Mouse (Mus musculus) fat pad, adult 2 months (tissue): Measurements from ENCODE around the gene Gnpat.

Experiments used
- DNase-seq: peaks from one replicate; pipeline ENCODE4 v3.0.0-alpha.2; 2011; ENCODE audit warnings: low read depth, low spot score; ENCODE audit errors: extremely low read depth

The Gnpat gene

DNA sequence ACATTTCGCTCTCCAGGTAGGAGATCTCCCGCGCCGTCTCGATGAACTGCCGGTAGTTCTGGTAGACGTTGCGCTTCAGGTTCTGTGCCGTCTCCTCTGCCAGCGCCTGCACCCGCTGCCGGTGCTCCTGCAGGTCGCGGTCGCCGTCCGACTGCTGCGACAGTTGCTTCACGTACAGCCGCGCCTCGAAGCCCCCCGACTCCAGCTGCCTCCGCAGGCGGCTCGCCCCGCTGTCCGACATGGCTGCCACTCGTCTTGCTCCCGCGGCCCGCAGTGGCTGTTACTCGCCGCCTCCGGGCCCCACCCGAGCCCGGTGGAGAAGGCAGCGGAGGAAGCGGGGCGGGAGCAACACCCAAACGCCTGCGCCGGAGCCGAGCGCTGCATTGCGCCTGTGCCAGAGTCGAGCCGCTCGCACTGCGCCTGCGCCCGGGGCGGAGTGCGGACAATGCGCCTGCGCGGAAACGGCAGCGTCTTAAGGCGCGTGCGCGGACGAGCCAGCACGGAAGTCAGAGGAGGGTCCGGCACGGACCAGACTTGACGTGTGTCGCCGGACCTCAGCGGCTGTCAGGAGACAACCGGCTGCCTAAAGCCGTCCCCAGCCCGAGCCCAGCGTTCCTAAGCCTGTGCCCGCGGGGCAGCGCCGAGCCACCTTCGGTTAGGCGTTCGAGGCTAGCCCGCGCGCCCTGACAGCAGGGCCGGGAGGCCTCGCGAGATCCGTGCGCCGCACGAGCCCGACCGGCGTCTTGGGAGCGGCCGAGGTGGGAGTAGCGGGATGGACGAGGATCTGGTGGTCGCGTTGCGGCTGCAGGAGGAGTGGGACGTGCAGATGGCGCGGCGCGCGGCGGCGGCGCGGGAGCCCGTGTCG is 34.8 kb downstream of the Gnpat start, which contains the start of the genes Exoc8 and Sprtn:
Gene Exoc8 (minus strand): TSS at position 320 of the 865 bp plus-strand sequence.
Gene Sprtn (plus strand): TSS at position 501 of the 865 bp plus-strand sequence.
- peak; percentile 7 for DNase-seq

- no peak for DNase-seq
Observed at GRCm38 (mm10) chr8:124898251-124898905, 35.5 kb downstream of the Gnpat start.

GRCm38 (mm10) chr8:124903198-124903597 is 40.4 kb downstream of the Gnpat start:
- DNase-seq, result no peak

DNA sequence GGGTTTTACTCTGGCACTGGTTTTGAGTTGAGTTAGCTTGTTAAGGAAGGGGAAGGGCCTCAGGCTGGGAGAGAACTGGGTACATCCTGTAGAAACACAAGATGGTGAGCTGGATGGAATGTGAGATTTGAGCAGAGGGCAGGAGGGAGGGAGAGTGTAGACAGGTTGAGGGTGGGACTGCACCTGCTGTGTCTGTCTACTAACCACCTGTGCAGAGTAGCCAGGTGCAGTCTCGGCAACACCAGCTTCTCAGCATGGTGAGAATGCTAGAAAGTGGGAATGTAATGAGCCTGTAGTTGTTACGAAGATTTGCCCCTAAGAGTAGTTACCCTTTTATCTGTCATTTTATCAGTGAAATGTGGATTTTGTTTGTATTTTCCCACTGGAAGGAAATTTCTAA is 42.6 kb downstream of the Gnpat start:
- no peak for DNase-seq

DNA sequence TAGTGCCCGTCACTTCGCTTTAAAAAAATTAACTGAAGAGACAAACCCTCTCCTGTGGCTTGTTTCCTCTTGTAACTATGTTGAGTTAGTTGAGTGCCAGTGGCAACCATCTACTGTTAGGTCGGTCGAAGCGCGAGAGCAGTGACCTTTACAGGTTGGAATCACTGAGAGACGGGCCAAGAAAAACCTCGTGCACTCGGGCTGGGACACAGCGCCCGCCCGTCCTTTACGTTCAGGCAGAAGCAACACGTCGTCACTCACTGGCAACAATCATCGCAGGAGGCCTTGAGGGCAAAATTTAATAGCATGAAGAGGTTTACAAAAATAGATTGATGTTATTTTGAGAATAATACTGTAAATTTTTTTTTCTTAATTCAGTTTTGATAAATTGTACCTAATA is 47.1 kb downstream of the Gnpat start:
- no peak for DNase-seq

DNA sequence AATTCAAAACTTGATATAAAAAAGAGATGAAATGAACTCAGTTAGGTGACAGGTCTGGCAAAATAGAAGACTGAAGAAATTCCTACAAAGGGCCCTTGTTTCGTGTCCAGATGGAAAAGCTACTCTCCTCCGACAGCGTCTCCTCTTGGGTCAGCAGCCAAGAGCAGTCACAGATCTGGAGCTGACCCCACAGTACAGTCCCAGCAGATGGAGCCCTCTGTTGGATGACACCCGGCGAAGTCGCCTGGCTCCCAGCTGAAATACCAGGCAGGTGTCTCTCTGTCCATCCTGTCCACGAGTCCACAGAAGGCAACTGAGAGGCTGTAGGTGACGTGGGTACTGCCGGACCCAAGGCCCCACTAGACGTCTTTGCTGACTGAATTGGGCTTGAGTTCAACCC is 47.5 kb downstream of the Gnpat start:
- DNase-seq, result no peak

DNA sequence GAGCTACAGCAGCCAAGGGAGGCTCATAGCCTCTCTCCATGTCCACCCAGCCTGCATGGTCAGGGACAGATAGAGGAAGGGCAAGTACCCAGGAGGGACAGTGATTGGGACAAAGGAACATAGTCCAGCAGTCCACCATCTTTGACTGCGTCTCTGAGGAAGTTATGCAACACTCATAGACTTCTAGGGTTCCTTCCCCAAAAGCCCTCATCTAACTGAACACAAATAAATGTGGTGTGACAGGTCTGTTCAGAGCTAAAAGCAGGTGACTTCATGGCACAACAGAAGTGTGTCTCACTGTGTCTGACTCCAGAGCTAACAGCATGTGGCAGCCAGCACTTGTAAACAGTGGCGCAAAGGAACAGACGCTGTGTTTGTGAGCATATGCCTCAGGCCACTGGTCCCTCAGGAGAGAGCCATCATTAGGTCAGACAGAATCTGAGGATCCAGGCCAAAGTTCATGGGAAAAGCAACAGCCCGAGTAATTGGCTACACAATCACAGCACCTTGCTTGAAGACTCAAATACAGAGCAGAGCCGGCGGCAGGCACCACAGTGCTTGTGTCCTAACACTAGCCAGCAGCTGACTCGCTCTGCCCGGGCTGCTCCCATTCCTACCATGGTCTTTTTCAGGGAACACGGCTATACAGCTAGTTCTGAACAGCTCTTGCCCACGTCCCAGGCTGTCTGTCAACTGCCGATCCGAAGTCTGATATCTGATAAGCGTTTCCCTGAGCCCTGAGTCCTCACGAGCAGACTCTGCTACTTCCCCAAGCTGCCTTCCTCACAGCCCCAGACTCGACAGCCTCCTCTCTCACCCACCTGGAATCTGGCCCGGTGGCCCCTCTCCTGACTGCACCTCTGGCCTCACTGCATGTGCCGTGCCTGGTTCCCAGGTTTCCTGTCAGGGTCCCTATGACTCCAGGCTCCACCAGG is 49.4 kb downstream of the Gnpat start:
- no peak for DNase-seq

DNA sequence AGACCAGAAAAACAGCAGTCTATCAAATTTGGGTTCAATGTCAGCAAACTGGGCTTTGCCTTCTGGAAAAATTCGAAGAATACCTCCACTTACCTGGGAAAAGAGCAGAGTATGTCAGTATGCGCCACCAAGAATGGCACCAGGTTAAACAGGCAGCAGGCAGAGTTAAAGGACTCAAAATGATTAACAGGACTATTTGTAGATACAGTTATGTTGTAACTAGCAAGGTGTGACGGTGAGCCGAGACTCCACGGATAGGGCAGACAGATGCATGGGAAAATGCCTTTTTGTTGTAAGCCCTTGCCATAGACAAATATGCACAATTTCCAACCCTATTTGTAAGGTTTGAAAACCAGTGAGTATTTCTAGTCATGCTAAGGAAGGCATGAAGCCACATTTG is 51.2 kb downstream of the Gnpat start:
- no peak for DNase-seq

DNA sequence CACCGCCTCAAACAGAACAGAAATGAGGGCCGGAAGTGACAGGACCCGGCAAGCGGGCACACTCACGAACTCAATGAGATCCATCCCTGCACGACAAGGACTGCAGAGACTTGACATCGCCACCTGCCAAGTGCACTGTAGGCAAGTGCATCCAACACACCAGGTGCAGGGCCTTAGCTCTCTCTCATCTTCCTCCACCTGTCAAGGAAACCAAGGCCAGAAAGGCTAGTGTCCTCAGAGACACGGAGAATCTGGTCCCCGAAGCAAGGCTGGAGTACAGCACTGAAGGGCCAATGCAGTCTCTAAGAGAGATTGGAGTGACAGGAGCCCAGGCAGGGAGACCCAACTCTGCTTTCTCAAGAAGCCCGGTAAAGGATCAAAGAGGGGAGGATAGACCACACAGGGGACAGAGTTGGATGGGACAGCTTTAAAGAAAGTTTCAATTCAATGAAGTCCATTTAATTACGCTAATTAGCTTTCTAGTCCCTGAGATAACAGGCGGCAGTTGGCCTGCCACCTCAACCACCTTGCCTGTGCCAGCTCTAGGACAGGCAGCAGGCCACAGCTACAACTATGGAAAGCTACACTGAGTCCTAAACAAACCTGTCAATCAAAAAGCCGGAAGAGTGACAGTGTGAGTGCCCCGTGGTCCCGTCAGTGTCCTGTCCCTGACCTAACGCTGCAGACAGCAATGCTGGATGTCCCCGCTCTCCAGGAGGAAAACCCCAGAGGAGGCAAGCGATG is 55.1 kb downstream of the Gnpat start:
- DNase-seq, result no peak

GRCm38 (mm10) chr8:124921369-124922279 is 58.8 kb downstream of the Gnpat start:
- no peak for DNase-seq

DNA sequence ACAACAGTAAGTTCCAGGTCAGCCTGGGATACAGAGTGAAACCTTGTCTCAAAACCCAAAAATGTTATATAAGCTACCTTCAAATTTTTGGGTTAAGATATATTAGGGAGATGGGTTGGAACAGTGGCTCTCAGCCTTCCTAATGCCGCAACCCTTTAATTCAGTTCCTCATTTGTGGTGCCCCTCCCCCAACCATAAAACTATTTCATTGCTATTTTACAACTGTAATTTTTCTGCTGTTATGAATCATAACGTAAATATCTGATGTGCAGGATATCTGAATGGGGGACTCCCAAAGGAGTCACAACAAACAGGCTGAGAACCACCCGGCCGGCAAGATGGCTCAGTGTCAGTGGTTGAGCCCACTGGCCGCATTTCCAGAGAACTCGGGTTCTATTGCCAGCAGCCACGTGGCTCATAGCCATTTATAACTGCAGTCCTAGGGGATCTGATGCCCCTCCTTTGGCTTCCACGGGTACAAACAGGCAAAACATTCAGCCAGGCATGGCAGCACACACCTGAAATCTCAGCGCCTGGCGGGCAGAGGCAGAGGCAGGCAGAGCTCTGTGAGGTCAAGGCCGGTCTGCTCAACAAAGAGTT is 59.8 kb downstream of the Gnpat start:
- DNase-seq, result no peak

- DNase-seq, result peak; percentile 73
Observed at GRCm38 (mm10) chr8:124923971-124924652, 61.3 kb downstream of the Gnpat start.

- DNase-seq, result no peak
Observed at GRCm38 (mm10) chr8:124925544-124926266, 62.9 kb downstream of the Gnpat start.

- DNase-seq, result peak; percentile 85
Observed at GRCm38 (mm10) chr8:124926351-124926771, 63.5 kb downstream of the Gnpat start.

DNA sequence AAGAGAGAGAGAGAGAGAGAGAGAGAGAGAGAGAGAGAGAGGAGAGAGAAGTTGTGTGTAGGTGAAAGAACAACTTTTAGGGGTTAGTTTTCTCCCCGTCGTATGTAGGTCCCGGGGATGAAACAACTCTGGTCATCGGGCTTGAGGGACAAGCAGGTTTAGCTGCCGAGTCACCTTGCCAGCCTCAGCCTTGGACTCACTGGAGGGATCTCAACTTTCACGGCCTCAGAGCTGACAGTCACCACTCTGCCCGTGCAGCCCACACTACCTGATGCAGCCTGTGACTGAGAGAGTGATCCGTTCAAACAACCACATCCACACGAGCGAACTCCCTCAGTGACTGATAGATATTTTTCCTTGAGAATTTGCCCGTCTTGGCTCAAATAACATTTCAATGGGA is 66.2 kb downstream of the Gnpat start:
- DNase-seq, result no peak

- no peak for DNase-seq
Observed at GRCm38 (mm10) chr8:124930086-124930485, 67.3 kb downstream of the Gnpat start.

- no peak for DNase-seq
Observed at GRCm38 (mm10) chr8:124930649-124931048, 67.8 kb downstream of the Gnpat start.

- no peak for DNase-seq
Observed at GRCm38 (mm10) chr8:124932435-124932834, 69.6 kb downstream of the Gnpat start.
